Mouse (Mus musculus) testis, adult 2 months (tissue): ENCODE results near the gene Cobll1.

Experiments used
- CTCF ChIP-seq: fragments of 200-500 bp; IDR thresholded peaks from 2 replicates; pipeline ENCODE4 v1.5.1; 2012; ENCODE audit warnings: low read depth, mild to moderate bottlenecking, inconsistent platforms, low read length, moderate library complexity; ENCODE audit not compliant: control insufficient read depth, insufficient read depth, insufficient replicate concordance
- POLR2A ChIP-seq: fragments of 200-500 bp; IDR thresholded peaks from 2 replicates; pipeline ENCODE4 v1.6.1; 2012; ENCODE audit warnings: low read depth, mild to moderate bottlenecking, inconsistent platforms, low read length, moderate library complexity; ENCODE audit not compliant: control insufficient read depth

- TF ChIP-seq CTCF (no peak), POLR2A (no peak)
These were observed 23.0 kb downstream of the Cobll1 start for GRCm38 (mm10) chr2:65216163-65216562.
